Mouse (Mus musculus) embryonic facial prominence, embryonic 11.5 days (tissue): ENCODE measurements at regions not wholly inside any gene's neighbourhood (a gene's known extent, or its start where the extent isn't known, plus 50 kb on each side); places are given as distances from the start of the nearest gene placed in this dataset.
A peak's percentile ranks its signal among the peaks of the same experiment; 100 is the strongest.
"Not testable (repeated sequence)": the region's sequence is repeated elsewhere in the genome, so short reads cannot be mapped to it uniquely, and the experiment has no call there.

ENCODE experiments used
- ATAC-seq: fragments of 200-750 bp; cut with Nextera tagmentation; replicated peaks from 2 replicates; pipeline ENCODE4 v1.8.0; 2017; ENCODE audit warnings: low read depth; ENCODE audit not compliant: insufficient number of reproducible peaks, low FRiP score, low TSS enrichment
- DNase-seq: peaks from one replicate; pipeline ENCODE4 v3.0.0-alpha.2; 2015; ENCODE audit warnings: low spot score
- H3K27ac ChIP-seq: fragments of 300-500 bp; sonication (generic); replicated peaks from 2 replicates; pipeline ENCODE4 v1.5.1; 2014; ENCODE audit warnings: mild to moderate bottlenecking, low read depth, low read length, control low read depth
- H3K27me3 ChIP-seq: fragments of 300-500 bp; sonication (generic); 2 replicates; pipeline ENCODE4 v1.6.1; 2014; ENCODE audit warnings: mild to moderate bottlenecking, low read length, moderate library complexity, mixed read lengths; ENCODE audit not compliant: control insufficient read depth, insufficient read depth
- H3K36me3 ChIP-seq: fragments of 300-500 bp; sonication (generic); replicated peaks from 2 replicates; pipeline ENCODE4 v1.6.1; 2014; ENCODE audit warnings: low read depth, mild to moderate bottlenecking, low read length, moderate library complexity, mixed read lengths; ENCODE audit not compliant: control insufficient read depth, insufficient read depth
- H3K4me1 ChIP-seq: fragments of 300-500 bp; sonication (generic); 2 replicates; pipeline ENCODE4 v1.6.1; 2014; ENCODE audit warnings: low read length, mixed read lengths; ENCODE audit not compliant: control insufficient read depth, insufficient read depth
- H3K4me2 ChIP-seq: fragments of 300-500 bp; sonication (generic); 2 replicates; pipeline ENCODE4 v1.6.1; 2014; ENCODE audit warnings: low read depth, mild to moderate bottlenecking, control low read depth, low read length, moderate library complexity
- H3K4me3 ChIP-seq: fragments of 300-500 bp; sonication (generic); 2 replicates; pipeline ENCODE4 v1.5.1; 2014; ENCODE audit warnings: low read depth, low read length, control low read depth
- H3K9ac ChIP-seq: fragments of 300-500 bp; sonication (generic); replicated peaks from 2 replicates; pipeline ENCODE4 v1.6.1; 2014; ENCODE audit warnings: mild to moderate bottlenecking, control low read depth, low read length
- H3K9me3 ChIP-seq: fragments of 300-500 bp; sonication (generic); replicated peaks from 2 replicates; pipeline ENCODE4 v1.6.1; 2016; ENCODE audit warnings: mild to moderate bottlenecking, low read length, inconsistent platforms, mixed read lengths; ENCODE audit not compliant: control insufficient read depth
- WGBS: fragments of 180-500 bp; shearing (Covaris S2); extraction: QIAGEN DNeasy Blood & Tissue Kit; methylation state at CpG from one replicate; pipeline ENCODE4 v1.1.7; 2014; 5-methylcytosine and 5-hydroxymethylcytosine counted together

DNA sequence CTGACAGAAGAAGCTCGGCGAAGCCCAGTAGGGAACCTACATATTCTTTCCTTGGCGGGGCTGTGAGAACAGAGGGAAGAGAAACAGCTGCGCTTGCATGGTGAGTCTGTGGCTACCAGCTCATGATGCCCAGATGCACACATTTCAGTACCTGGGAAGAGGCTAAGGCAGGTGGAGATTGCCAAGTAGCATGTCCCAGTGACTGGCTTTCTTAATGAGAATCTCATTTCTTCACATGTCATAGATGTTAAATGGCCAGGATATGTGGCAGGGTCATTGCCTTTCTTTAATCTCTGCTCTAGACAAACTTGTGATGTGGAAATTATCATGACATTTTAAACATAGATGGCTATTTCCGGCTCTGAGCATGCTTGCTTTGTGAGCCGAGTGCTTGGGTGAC is 109.5 kb upstream of the Tns3 start:
- no peak overlapping the region for H3K4me3 ChIP-seq
- no peak overlapping the region for H3K4me2 ChIP-seq
- no peak for DNase-seq
- H3K27me3 ChIP-seq, result no peaks in the 10 kb centered on the region
- H3K9ac ChIP-seq, result no peak overlapping the region
- H3K27ac ChIP-seq, result no peak overlapping the region
- no peak for ATAC-seq
- H3K36me3 ChIP-seq, result no peaks in the 10 kb centered on the region
- WGBS, result 78% methylated on average over 6 of the region's 6 CpGs
- no peaks in the 10 kb centered on the region for H3K4me1 ChIP-seq
- no peaks in the 10 kb centered on the region for H3K9me3 ChIP-seq

DNA sequence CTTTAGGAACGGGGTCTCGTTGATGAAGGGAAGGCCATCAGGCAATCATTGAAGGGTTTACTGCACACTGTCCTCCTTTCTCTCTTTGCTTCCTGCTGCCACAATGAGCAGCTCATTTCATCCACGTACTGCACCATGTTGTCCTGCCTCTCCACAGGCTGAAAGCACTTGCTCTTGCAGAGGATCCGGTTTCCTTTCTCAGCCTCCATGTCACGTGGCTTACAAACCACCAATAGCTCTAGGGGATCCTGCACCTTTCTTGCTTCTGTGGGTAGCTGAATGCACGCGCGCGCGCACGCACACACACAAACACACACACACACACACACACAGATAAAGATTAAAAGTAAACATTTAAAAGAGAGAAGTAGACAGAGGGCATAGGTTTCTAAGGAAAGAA is 108.9 kb upstream of the Tns3 start:
- Histone ChIP-seq H3K4me2 (no peak overlapping the region), H3K36me3 (no peaks in the 10 kb centered on the region), H3K9me3 (no peaks in the 10 kb centered on the region), H3K27me3 (no peaks in the 10 kb centered on the region), H3K27ac (no peak overlapping the region), H3K4me1 (no peaks in the 10 kb centered on the region), H3K4me3 (no peak overlapping the region), H3K9ac (no peak overlapping the region)
- no peak for DNase-seq
- 82% methylated on average over 11 of the region's 11 CpGs for WGBS
- ATAC-seq, result no peak

DNA sequence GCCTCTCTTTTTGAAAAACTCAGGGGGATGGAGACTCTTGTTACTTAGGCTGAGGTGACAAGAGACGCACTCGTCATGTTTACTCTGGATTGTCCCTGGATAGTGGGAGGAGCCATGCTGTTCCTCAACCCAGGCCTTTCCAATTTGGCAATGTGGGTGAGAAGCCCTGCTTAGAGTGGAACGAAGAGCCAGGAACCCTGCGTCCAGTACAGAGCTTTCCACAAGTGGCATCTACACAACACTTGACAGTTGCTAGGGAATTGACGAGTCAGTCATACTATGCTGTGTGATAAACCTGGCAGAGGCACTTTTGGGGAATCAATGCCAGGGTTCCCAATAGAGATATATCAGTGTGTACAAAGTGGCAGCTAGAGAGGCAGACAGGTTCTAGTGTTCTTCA is 108.2 kb upstream of the Tns3 start:
- H3K27me3 ChIP-seq, result no peaks in the 10 kb centered on the region
- no peak overlapping the region for H3K9ac ChIP-seq
- H3K36me3 ChIP-seq, result no peaks in the 10 kb centered on the region
- DNase-seq, result no peak
- no peaks in the 10 kb centered on the region for H3K4me1 ChIP-seq
- H3K9me3 ChIP-seq, result no peaks in the 10 kb centered on the region
- no peak overlapping the region for H3K27ac ChIP-seq
- no peak for ATAC-seq
- 80% methylated on average over 5 of the region's 5 CpGs for WGBS
- no peak overlapping the region for H3K4me2 ChIP-seq
- H3K4me3 ChIP-seq, result no peak overlapping the region

DNA sequence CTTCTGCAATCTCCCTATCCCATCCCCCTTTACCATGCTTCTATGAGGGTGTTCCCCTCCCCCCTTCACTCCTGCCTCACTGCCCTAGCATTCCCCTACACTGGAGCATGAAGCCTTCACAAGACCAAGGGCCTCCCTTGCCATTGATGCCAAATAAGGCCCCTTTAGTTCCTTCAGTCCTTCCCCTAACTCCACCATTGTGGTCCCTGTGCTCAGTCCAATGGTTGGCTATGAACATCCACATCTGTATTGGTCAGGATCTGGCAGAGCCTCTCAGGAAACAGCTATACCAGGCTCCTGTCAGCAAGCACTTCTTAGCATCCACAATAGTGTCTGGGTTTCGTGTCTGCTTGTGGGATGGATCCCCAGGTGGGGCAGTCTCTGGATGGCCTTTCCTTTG is 104.4 kb upstream of the Tns3 start:
- not testable (repeated sequence) for ATAC-seq, H3K9me3 ChIP-seq, H3K36me3 ChIP-seq, DNase-seq, H3K4me1 ChIP-seq, H3K9ac ChIP-seq, H3K27me3 ChIP-seq, H3K4me2 ChIP-seq, H3K27ac ChIP-seq, H3K4me3 ChIP-seq
- WGBS, result 85% methylated on average over 1 of the region's 1 CpGs

DNA sequence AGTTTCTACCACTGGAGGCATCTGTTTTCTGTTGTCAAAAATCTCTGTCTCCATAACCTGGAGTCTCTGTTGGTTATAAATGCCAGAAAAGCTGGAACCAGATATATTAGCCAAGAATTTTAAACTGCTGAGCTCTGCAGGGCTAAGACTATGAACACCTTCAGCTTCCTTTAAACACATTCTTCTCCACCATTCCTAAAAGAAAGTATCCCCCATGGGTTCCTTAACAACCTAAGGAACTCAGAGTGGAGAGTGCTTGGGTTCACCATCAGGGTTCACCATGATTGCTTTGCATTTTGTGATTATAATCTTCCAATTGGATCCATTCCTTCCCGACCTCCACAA is 101.2 kb upstream of the Tns3 start:
- H3K9me3 ChIP-seq, result no peaks in the 10 kb centered on the region
- WGBS, result 82% methylated on average over 1 of the region's 1 CpGs
- ATAC-seq, result no peak
- H3K9ac ChIP-seq, result no peak overlapping the region
- no peaks in the 10 kb centered on the region for H3K36me3 ChIP-seq
- no peaks in the 10 kb centered on the region for H3K4me1 ChIP-seq
- no peak for DNase-seq
- no peak overlapping the region for H3K27ac ChIP-seq
- no peak overlapping the region for H3K4me2 ChIP-seq
- H3K4me3 ChIP-seq, result no peak overlapping the region
- H3K27me3 ChIP-seq, result no peaks in the 10 kb centered on the region

DNA sequence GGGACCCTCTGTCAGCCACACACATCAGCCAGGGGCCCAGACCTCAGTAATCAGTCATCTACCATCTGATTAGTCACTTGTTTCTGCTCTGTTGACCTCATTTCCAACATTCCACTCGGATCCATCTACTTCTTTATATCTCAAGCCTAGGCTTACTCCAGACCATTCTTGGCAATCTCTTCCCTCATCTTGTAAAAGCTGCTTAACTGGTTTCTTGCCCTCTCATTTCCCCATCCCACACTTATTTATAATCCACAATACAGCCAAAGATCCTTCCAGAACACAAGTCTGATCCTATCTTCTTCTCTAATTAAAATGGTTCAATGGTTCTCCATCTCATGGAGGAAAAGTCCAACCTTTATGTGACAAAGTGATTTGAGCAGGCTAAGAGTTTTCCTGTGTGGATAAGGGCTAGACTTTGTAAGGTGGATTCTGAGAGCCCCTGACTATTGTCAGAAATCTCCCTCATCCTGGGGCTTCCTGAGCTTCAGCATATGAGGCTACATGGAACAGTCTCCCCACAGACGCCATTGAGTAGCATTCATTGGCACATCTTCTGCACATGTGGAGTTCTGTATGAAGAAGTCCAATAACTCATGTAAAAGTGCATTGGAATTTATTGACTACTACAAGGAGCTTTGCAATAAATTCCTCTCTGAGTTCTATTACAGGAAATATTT is 100.7 kb upstream of the Tns3 start:
- no peak for ATAC-seq
- H3K4me2 ChIP-seq, result no peak overlapping the region
- H3K4me1 ChIP-seq, result no peaks in the 10 kb centered on the region
- 88% methylated on average over 2 of the region's 2 CpGs for WGBS
- no peak overlapping the region for H3K9ac ChIP-seq
- H3K36me3 ChIP-seq, result no peaks in the 10 kb centered on the region
- no peaks in the 10 kb centered on the region for H3K27me3 ChIP-seq
- DNase-seq, result no peak
- H3K9me3 ChIP-seq, result no peaks in the 10 kb centered on the region
- H3K4me3 ChIP-seq, result no peak overlapping the region
- H3K27ac ChIP-seq, result no peak overlapping the region

DNA sequence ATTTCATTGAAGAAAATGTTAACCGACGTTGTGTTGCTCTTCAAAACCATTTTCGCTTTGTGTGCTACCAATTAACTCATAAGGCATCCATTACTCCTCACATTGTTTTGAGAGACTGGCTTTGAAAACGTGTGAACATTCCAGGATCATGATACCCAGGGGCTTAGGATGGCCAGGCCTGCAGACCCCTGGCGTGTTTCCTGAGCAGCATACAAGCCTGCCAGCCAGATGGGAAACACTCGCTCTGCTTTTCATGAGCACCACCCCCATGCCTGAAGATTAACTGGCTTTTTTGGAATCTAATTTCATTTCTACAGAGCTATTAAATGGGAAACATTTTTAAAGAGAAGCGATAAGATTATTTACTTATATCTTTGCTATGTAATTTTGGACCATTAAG is 99.1 kb upstream of the Tns3 start:
- DNase-seq (peak; percentile 38), ATAC-seq (no peak)

DNA sequence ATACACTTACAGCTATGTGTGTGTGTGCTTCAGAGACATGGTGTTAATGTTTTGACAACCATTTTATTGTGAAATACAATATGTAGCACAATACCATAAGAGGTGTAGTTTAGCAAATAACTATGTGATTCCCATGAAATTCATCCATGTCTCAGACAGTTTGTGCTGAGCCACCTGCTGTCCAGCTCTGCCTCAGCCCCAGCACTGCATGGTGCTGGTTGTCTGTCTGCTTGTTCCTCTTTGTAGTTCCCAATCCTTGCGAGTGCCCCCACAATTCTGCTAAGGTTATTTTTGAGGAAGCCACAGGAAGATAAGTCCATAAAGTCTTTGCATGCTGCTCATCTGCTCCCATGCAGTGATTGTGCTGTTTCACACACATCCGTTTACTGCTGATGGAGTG is 97.8 kb upstream of the Tns3 start:
- no peaks in the 10 kb centered on the region for H3K36me3 ChIP-seq
- H3K9me3 ChIP-seq, result no peaks in the 10 kb centered on the region; the same call in 1 of the 2 replicates
- H3K9ac ChIP-seq, result no peak overlapping the region
- H3K4me2 ChIP-seq, result no peak overlapping the region
- H3K27me3 ChIP-seq, result no peaks in the 10 kb centered on the region
- 83% methylated on average over 2 of the region's 2 CpGs for WGBS
- ATAC-seq, result no peak
- H3K4me3 ChIP-seq, result no peak overlapping the region
- no peak for DNase-seq
- H3K27ac ChIP-seq, result no peak overlapping the region
- H3K4me1 ChIP-seq, result no peaks in the 10 kb centered on the region

More for the DNA sequence above, 99.1 kb upstream of the Tns3 start:
- H3K9ac ChIP-seq, result no peak overlapping the region
- H3K4me2 ChIP-seq, result no peak overlapping the region
- no peak overlapping the region for H3K27ac ChIP-seq
- H3K9me3 ChIP-seq, result no peaks in the 10 kb centered on the region; the same call in 1 of the 2 replicates
- no peak overlapping the region for H3K4me3 ChIP-seq
- 50% methylated on average over 7 of the region's 7 CpGs for WGBS
- H3K4me1 ChIP-seq, result no peaks in the 10 kb centered on the region
- H3K36me3 ChIP-seq, result no peaks in the 10 kb centered on the region
- H3K27me3 ChIP-seq, result no peaks in the 10 kb centered on the region
